Mouse (Mus musculus): ENCODE measurements around the gene Matk. TPM values are rescaled to one million over a fixed set of nuclear protein-coding genes. Genes with fewer than 3 reads are reported as not detected.
A peak's percentile ranks its signal among the peaks of the same experiment; 100 is the strongest.

Gene Matk
- polyA plus RNA-seq, 1 experiment = 1.2 TPM

GRCm38 (mm10) chr10:81300352-81300907, 47.7 kb downstream of the Matk start:
- Histone ChIP-seq H3K4me3 (ENCODE audit: insufficient read depth, low read length) (no peak overlapping the region), H3K27ac (ENCODE audit: insufficient read depth, low read length) (no peak overlapping the region), H3K4me1 (ENCODE audit: control insufficient read depth, insufficient read depth, low read length) (peaks cover 3% of the 10 kb centered on the region; the same call in 1 of the 2 replicates)
- TF ChIP-seq CTCF (IDR thresholded peaks at IDR 0.05; ENCODE audit: borderline replicate concordance, insufficient read depth, low read length) (no peak), POLR2A (IDR thresholded peaks at IDR 0.05; ENCODE audit: low read depth, low read length) (no peak)

- Histone ChIP-seq H3K4me3 (ENCODE audit: insufficient read depth, low read length) (no peak overlapping the region), H3K27ac (ENCODE audit: insufficient read depth, low read length) (no peak overlapping the region), H3K4me1 (ENCODE audit: control insufficient read depth, insufficient read depth, low read length) (peaks cover 3% of the 10 kb centered on the region; the same call in 1 of the 2 replicates)
- TF ChIP-seq CTCF (IDR thresholded peaks at IDR 0.05; ENCODE audit: borderline replicate concordance, insufficient read depth, low read length) (no peak), POLR2A (IDR thresholded peaks at IDR 0.05; ENCODE audit: low read depth, low read length) (no peak)
Measured at GRCm38 (mm10) chr10:81301321-81301720, 48.6 kb downstream of the Matk start.

GRCm38 (mm10) chr10:81302288-81302687, 49.6 kb downstream of the Matk start:
- Histone ChIP-seq H3K27ac (ENCODE audit: insufficient read depth, low read length) (no peak overlapping the region), H3K4me3 (ENCODE audit: insufficient read depth, low read length) (no peak overlapping the region), H3K4me1 (ENCODE audit: control insufficient read depth, insufficient read depth, low read length) (peaks cover 3% of the 10 kb centered on the region; the same call in 1 of the 2 replicates)
- TF ChIP-seq POLR2A (IDR thresholded peaks at IDR 0.05; ENCODE audit: low read depth, low read length) (no peak), CTCF (IDR thresholded peaks at IDR 0.05; ENCODE audit: borderline replicate concordance, insufficient read depth, low read length) (no peak)

DNA sequence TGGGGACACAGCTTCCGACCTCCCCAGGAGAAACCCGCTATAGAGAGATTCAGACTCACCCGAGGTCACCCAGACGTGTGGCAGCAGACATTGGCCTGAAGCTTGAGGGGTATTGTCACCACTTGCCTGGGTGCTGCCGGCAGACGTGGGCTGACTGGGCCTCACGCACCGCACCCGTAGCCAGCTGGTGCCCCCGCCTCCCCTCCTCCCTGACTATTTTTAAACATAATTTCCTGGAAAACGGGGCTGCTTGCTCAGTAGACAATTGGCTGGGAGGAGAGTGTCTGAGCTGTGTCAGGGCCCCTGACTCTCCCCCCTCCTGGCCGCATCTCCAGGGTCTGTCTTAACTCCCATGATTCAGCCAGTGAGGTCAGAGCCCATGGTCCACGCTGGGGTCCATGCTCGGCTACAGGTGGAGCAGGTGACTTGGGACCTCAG, 50.1 kb downstream of the Matk start:
- no peak for TF ChIP-seq POLR2A (IDR thresholded peaks at IDR 0.05; ENCODE audit: low read depth, low read length)
- no peak for TF ChIP-seq CTCF (IDR thresholded peaks at IDR 0.05; ENCODE audit: borderline replicate concordance, insufficient read depth, low read length)
- Histone ChIP-seq H3K4me3 (ENCODE audit: insufficient read depth, low read length) (no peak overlapping the region), H3K27ac (ENCODE audit: insufficient read depth, low read length) (no peak overlapping the region), H3K4me1 (ENCODE audit: control insufficient read depth, insufficient read depth, low read length) (peaks cover 3% of the 10 kb centered on the region; the same call in 1 of the 2 replicates)

DNA sequence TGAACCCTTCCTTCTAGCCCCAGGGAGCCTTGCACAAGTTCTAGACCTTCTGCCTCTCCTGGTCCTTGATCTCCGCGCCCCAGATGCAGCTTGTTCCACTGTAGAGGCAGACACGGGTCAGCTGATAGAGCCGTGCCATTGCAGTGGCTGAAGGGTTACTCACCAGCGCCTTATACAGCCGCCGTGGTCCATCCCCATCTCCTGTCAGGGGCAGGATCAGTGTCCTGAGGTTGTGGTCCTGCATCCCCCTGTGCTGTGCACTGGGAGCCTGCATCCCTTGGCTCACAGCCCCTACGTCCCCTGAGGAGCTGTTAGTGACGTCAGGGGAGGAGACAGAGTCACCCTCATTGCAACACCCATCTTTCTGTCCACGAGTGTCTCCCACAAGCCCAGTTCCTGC, 50.5 kb downstream of the Matk start:
- H3K4me3 ChIP-seq (ENCODE audit: insufficient read depth, low read length) = no peak overlapping the region
- H3K27ac ChIP-seq (ENCODE audit: insufficient read depth, low read length) = no peak overlapping the region
- no peak for TF ChIP-seq CTCF (IDR thresholded peaks at IDR 0.05; ENCODE audit: borderline replicate concordance, insufficient read depth, low read length)
- TF ChIP-seq POLR2A (IDR thresholded peaks at IDR 0.05; ENCODE audit: low read depth, low read length) = no peak
- H3K4me1 ChIP-seq (ENCODE audit: control insufficient read depth, insufficient read depth, low read length) = peaks cover 3% of the 10 kb centered on the region; the same call in 1 of the 2 replicates

- H3K27ac ChIP-seq (ENCODE audit: insufficient read depth, low read length) = no peak overlapping the region
- H3K4me1 ChIP-seq (ENCODE audit: control insufficient read depth, insufficient read depth, low read length) = peaks cover 3% of the 10 kb centered on the region; the same call in 1 of the 2 replicates
- no peak overlapping the region for H3K4me3 ChIP-seq (ENCODE audit: insufficient read depth, low read length)
- no peak for TF ChIP-seq POLR2A (IDR thresholded peaks at IDR 0.05; ENCODE audit: low read depth, low read length)
- no peak for TF ChIP-seq CTCF (IDR thresholded peaks at IDR 0.05; ENCODE audit: borderline replicate concordance, insufficient read depth, low read length)
Measured at GRCm38 (mm10) chr10:81303761-81304160, 51.0 kb downstream of the Matk start.

GRCm38 (mm10) chr10:81304597-81305238, 52.0 kb downstream of the Matk start:
- no peak overlapping the region for H3K4me3 ChIP-seq (ENCODE audit: insufficient read depth, low read length)
- TF ChIP-seq CTCF (IDR thresholded peaks at IDR 0.05; ENCODE audit: borderline replicate concordance, insufficient read depth, low read length) = peak; percentile 89
- TF ChIP-seq POLR2A (IDR thresholded peaks at IDR 0.05; ENCODE audit: low read depth, low read length) = no peak
- H3K4me1 ChIP-seq (ENCODE audit: control insufficient read depth, insufficient read depth, low read length) = peaks cover 3% of the 10 kb centered on the region; the same call in 1 of the 2 replicates
- no peak overlapping the region for H3K27ac ChIP-seq (ENCODE audit: insufficient read depth, low read length)

- no peak overlapping the region for H3K27ac ChIP-seq (ENCODE audit: insufficient read depth, low read length)
- H3K4me1 ChIP-seq (ENCODE audit: control insufficient read depth, insufficient read depth, low read length) = peaks cover 3% of the 10 kb centered on the region; the same call in 1 of the 2 replicates
- no peak for TF ChIP-seq CTCF (IDR thresholded peaks at IDR 0.05; ENCODE audit: borderline replicate concordance, insufficient read depth, low read length)
- no peak for TF ChIP-seq POLR2A (IDR thresholded peaks at IDR 0.05; ENCODE audit: low read depth, low read length)
- H3K4me3 ChIP-seq (ENCODE audit: insufficient read depth, low read length) = no peak overlapping the region
Measured at GRCm38 (mm10) chr10:81305663-81306062, 52.9 kb downstream of the Matk start.

- Histone ChIP-seq H3K4me1 (ENCODE audit: control insufficient read depth, insufficient read depth, low read length) (0 out of 2 replicates have a peak, but pooled peaks cover 3% of the 10 kb centered on the region), H3K27ac (ENCODE audit: insufficient read depth, low read length) (no peak overlapping the region), H3K4me3 (ENCODE audit: insufficient read depth, low read length) (no peak overlapping the region)
- no peak for TF ChIP-seq CTCF (IDR thresholded peaks at IDR 0.05; ENCODE audit: borderline replicate concordance, insufficient read depth, low read length)
- TF ChIP-seq POLR2A (IDR thresholded peaks at IDR 0.05; ENCODE audit: low read depth, low read length) = no peak
Measured at GRCm38 (mm10) chr10:81306173-81306668, 53.5 kb downstream of the Matk start.

Data from embryonic fibroblast, embryonic 13.5 days (primary cell).